Comparison of ENCODE assay signal across 15 mouse cellular contexts in the genomic region with DNA sequence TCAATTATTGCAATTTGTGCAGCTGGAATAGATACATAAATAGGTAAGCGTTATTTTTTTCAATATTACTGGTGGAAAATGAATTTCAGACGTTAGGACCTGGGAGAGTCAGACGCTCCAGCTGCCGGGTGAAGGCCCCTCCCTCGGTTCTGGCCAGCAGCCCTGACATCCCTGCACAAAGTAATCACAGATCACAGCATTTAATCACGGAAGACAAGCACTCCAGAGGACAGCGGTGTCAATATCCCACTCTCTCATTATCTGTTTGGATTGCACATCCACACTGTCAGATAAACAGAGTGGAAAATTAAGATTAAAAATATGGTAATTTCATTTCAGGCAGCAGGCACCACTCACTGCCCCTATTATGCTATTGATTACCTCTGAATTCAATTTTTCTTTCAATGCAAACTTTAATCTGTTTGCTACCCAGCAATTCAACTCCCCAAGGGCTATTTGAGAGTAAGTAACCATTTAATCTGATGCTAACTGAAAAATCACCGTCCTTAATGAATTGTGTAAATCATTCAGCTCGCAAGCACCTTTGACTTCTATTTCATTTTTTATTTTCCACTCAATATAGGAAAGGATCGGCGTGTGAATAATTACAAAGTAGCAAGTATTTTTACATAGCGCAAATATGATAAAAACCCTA.
DNase-seq lines count a peak whose midpoint lies in the region; ATAC-seq and TF ChIP-seq lines count a peak whose summit lies in the region.
"Had no signal": no experiment of that assay in that cellular context is flagged by ENCODE, and none has a peak within 500 bp of the region (broad histone marks: within the 10 kb centered on the region; RNA-seq: fewer than 3 reads in every experiment).

No protein-coding gene starts in this region.

- 0 out of 2 replicates have a peak, but pooled peaks have one; percentile 16 for ATAC-seq in embryonic facial prominence, embryonic 11.5 days (replicated peaks; ENCODE audit: insufficient number of reproducible peaks, low FRiP score, low TSS enrichment, low read depth)
- ATAC-seq in hindbrain, embryonic 13.5 days (ENCODE audit: low FRiP score): 0 out of 2 replicates have a peak, but pooled peaks have one; percentile 44
- ATAC-seq: activated CD4-positive, CD25-positive, alpha-beta regulatory T cell, adult 4 months had no signal

- no peak overlapping the region for H3K4me3 ChIP-seq in embryonic facial prominence, embryonic 11.5 days (ENCODE audit: low read depth, low read length)
- H3K4me3 ChIP-seq in embryonic facial prominence, embryonic 10.5 days: no peak overlapping the region
- H3K4me3 ChIP-seq in hindbrain, embryonic 13.5 days: no peak overlapping the region

- intact Hi-C loops in heart, postnatal 25 days (cut with DNase I): loop anchor here (10.0 kb wide), 1 partner anchor 211 kb away; no protein-coding TSS in a partner anchor

- H3K27me3 ChIP-seq in embryonic facial prominence, embryonic 11.5 days (ENCODE audit: control insufficient read depth, insufficient read depth, low read length): peaks cover 14% of the 10 kb centered on the region
- peaks cover 96% of the 10 kb centered on the region for H3K27me3 ChIP-seq in embryonic facial prominence, embryonic 10.5 days (replicated peaks; ENCODE audit: low read depth, poor library complexity, severe bottlenecking)
- peaks cover 76% of the 10 kb centered on the region for H3K27me3 ChIP-seq in hindbrain, embryonic 13.5 days

- no peak overlapping the region for H3K4me2 ChIP-seq in embryonic facial prominence, embryonic 11.5 days (ENCODE audit: low read depth, low read length)
- H3K4me2 ChIP-seq in hindbrain, embryonic 13.5 days: no peak overlapping the region

- H3K4me1 ChIP-seq in embryonic facial prominence, embryonic 11.5 days (ENCODE audit: control insufficient read depth, insufficient read depth, low read length): no peaks in the 10 kb centered on the region
- H3K4me1 ChIP-seq in embryonic facial prominence, embryonic 10.5 days: peaks cover 18% of the 10 kb centered on the region
- peaks cover 24% of the 10 kb centered on the region for H3K4me1 ChIP-seq in hindbrain, embryonic 13.5 days (replicated peaks)

- DNase-seq in embryonic facial prominence, embryonic 11.5 days (ENCODE audit: low spot score): no peak
- no peak for DNase-seq in embryonic facial prominence, embryonic 10.5 days (ENCODE audit: low spot score)
- DNase-seq in brain, embryonic 14.5 days (ENCODE audit: low read depth): peak; percentile 72
- DNase-seq in neural tube, embryonic 10.5 days (ENCODE audit: extremely low spot score, low spot score): peak; percentile 20
- DNase-seq in urinary bladder, postnatal 10 days (ENCODE audit: low spot score): no peak
- no peak for DNase-seq in spleen, postnatal 10 days (ENCODE audit: low spot score in 2 of 2)
- DNase-seq in heart, postnatal 25 days (ENCODE audit: low spot score): no peak
- DNase-seq: heart, adult 18-20 months; layer of hippocampus, postnatal 36 days; liver, embryonic 13.5 days; thymus, postnatal 25 days had no signal

- H3K9me3 ChIP-seq in embryonic facial prominence, embryonic 11.5 days (replicated peaks; ENCODE audit: control insufficient read depth, low read length): no peaks in the 10 kb centered on the region
- H3K9me3 ChIP-seq in embryonic facial prominence, embryonic 10.5 days: no peaks in the 10 kb centered on the region
- H3K9me3 ChIP-seq in hindbrain, embryonic 13.5 days: no peaks in the 10 kb centered on the region
- H3K9me3 ChIP-seq: limb, embryonic 10.5 days; liver, embryonic 13.5 days; stomach, embryonic 15.5 days had no signal

- TF ChIP-seq POLR2A in brain, embryonic 14.5 days (IDR thresholded peaks at IDR 0.05; ENCODE audit: borderline replicate concordance, extremely low read depth, insufficient read depth, insufficient read length, poor library complexity, severe bottlenecking): no peak

- WGBS in embryonic facial prominence, embryonic 11.5 days: 23% methylated on average over 12 of the region's 12 CpGs
- WGBS in embryonic facial prominence, embryonic 10.5 days: 22% methylated on average over 12 of the region's 12 CpGs
- WGBS in hindbrain, embryonic 13.5 days: 12% methylated on average over 12 of the region's 12 CpGs

- H3K9ac ChIP-seq in embryonic facial prominence, embryonic 11.5 days (replicated peaks; ENCODE audit: low read length): no peak overlapping the region
- H3K9ac ChIP-seq in hindbrain, embryonic 13.5 days: no peak overlapping the region
- H3K9ac ChIP-seq: liver, embryonic 13.5 days; stomach, embryonic 15.5 days had no signal

- no peak for TF ChIP-seq CTCF in brain, embryonic 14.5 days (IDR thresholded peaks at IDR 0.05; ENCODE audit: borderline replicate concordance, extremely low read depth, insufficient read depth, insufficient read length)

- no peaks in the 10 kb centered on the region for H3K36me3 ChIP-seq in embryonic facial prominence, embryonic 11.5 days (replicated peaks; ENCODE audit: control insufficient read depth, insufficient read depth, low read depth, low read length)
- H3K36me3 ChIP-seq in embryonic facial prominence, embryonic 10.5 days (replicated peaks): no peaks in the 10 kb centered on the region
- no peaks in the 10 kb centered on the region for H3K36me3 ChIP-seq in hindbrain, embryonic 13.5 days
- H3K36me3 ChIP-seq: limb, embryonic 10.5 days; liver, embryonic 13.5 days; stomach, embryonic 15.5 days had no signal

- H3K27ac ChIP-seq in embryonic facial prominence, embryonic 11.5 days (replicated peaks; ENCODE audit: low read depth, low read length): no peak overlapping the region
- no peak overlapping the region for H3K27ac ChIP-seq in embryonic facial prominence, embryonic 10.5 days (replicated peaks)
- no peak overlapping the region for H3K27ac ChIP-seq in hindbrain, embryonic 13.5 days
- H3K27ac ChIP-seq: limb, embryonic 10.5 days; liver, embryonic 13.5 days; stomach, embryonic 15.5 days had no signal

Comparison
In these comparisons a context has a peak if more than half of its experiments do, and no peak if none do; other contexts are left out.
1. DNase-seq: peak in brain, embryonic 14.5 days (single experiment) and neural tube, embryonic 10.5 days (single experiment); none in embryonic facial prominence, embryonic 11.5 days (single experiment), embryonic facial prominence, embryonic 10.5 days (single experiment), urinary bladder, postnatal 10 days (single experiment), spleen, postnatal 10 days (0 of 2) and heart, postnatal 25 days (single experiment).